Mouse (Mus musculus): ENCODE measurements around the gene Il2rb. TPM values are rescaled to one million over a fixed set of nuclear protein-coding genes. Genes with fewer than 3 reads are reported as not detected.

The Il2rb gene
- polyA plus RNA-seq (2015; fragmentation: Nextera tagmentation; extraction: Ambion mirVana), result 0.20 TPM in 1 of 2 replicates, not detected in the other

GRCm38 (mm10) chr15:78494968-78495406, at the start of gene Il2rb:
Gene Il2rb (minus strand): TSS chr15:78495271.
- no peaks in the 10 kb centered on the region for H3K9me3 ChIP-seq (replicated peaks; ENCODE audit: control insufficient read depth, low read length, poor library complexity, severe bottlenecking)
- no peaks in the 10 kb centered on the region for H3K27me3 ChIP-seq (ENCODE audit: control insufficient read depth, insufficient read depth, low read depth, low read length)
- no peak for ATAC-seq
- H3K9ac ChIP-seq (ENCODE audit: low read depth, low read length), result no peak within 1 kb of the TSS
- H3K36me3 ChIP-seq (ENCODE audit: control insufficient read depth, insufficient read depth, low read length), result no peaks in the 10 kb centered on the region
- no peak within 1 kb of the TSS for H3K4me3 ChIP-seq (ENCODE audit: low read depth, low read length)
- H3K4me2 ChIP-seq (ENCODE audit: low read length), result no peak within 1 kb of the TSS
- H3K27ac ChIP-seq (ENCODE audit: low read length), result no peak within 1 kb of the TSS
- no peaks in the 10 kb centered on the region for H3K4me1 ChIP-seq (ENCODE audit: control insufficient read depth, insufficient read depth, low read length)
- WGBS, result 85% methylated on average over 11 of the region's 11 CpGs

- H3K9ac ChIP-seq (ENCODE audit: low read depth, low read length), result peak within 1 kb of the TSS; percentile 60
- no peaks in the 10 kb centered on the region; the same call in 1 of the 2 replicates for H3K27me3 ChIP-seq (ENCODE audit: control insufficient read depth, insufficient read depth, low read depth, low read length)
- no peaks in the 10 kb centered on the region for H3K9me3 ChIP-seq (replicated peaks; ENCODE audit: control insufficient read depth, low read length, poor library complexity, severe bottlenecking)
- no peak within 1 kb of the TSS for H3K27ac ChIP-seq (ENCODE audit: low read length)
- 6% methylated on average over 14 of the region's 14 CpGs for WGBS
- peaks cover 9% of the 10 kb centered on the region for H3K4me1 ChIP-seq (ENCODE audit: control insufficient read depth, insufficient read depth, low read length)
- H3K36me3 ChIP-seq (ENCODE audit: control insufficient read depth, insufficient read depth, low read length), result no peaks in the 10 kb centered on the region
- H3K4me3 ChIP-seq (ENCODE audit: low read depth, low read length), result no peak within 1 kb of the TSS; the same call in 1 of the 2 replicates
- peak within 1 kb of the TSS; percentile 49 for H3K4me2 ChIP-seq (ENCODE audit: low read length)
- 0 out of 2 replicates have a peak, but pooled peaks have one; percentile 15 for ATAC-seq
These were observed 49.5 kb upstream of the Il2rb start, which contains the start of gene Sstr3 for GRCm38 (mm10) chr15:78544561-78545001. Gene Sstr3 (minus strand): TSS chr15:78544685.

- WGBS, result 82% methylated on average over 15 of the region's 15 CpGs
- Histone ChIP-seq H3K4me2 (ENCODE audit: low read length) (no peak overlapping the region), H3K4me3 (ENCODE audit: low read depth, low read length) (no peak overlapping the region), H3K27me3 (ENCODE audit: control insufficient read depth, insufficient read depth, low read depth, low read length) (no peaks in the 10 kb centered on the region; the same call in 1 of the 2 replicates), H3K9ac (ENCODE audit: low read depth, low read length) (no peak overlapping the region; the same call in 1 of the 2 replicates), H3K27ac (ENCODE audit: low read length) (no peak overlapping the region), H3K36me3 (ENCODE audit: control insufficient read depth, insufficient read depth, low read length) (no peaks in the 10 kb centered on the region), H3K4me1 (ENCODE audit: control insufficient read depth, insufficient read depth, low read length) (peaks cover 9% of the 10 kb centered on the region), H3K9me3 (replicated peaks; ENCODE audit: control insufficient read depth, low read length, poor library complexity, severe bottlenecking) (no peaks in the 10 kb centered on the region)
- ATAC-seq, result no peak
These were observed 49.0 kb upstream of the Il2rb start for GRCm38 (mm10) chr15:78544041-78544440.

GRCm38 (mm10) chr15:78542767-78543303, 47.8 kb upstream of the Il2rb start:
- no peak for ATAC-seq
- Histone ChIP-seq H3K27ac (ENCODE audit: low read length) (no peak overlapping the region), H3K9me3 (replicated peaks; ENCODE audit: control insufficient read depth, low read length, poor library complexity, severe bottlenecking) (no peaks in the 10 kb centered on the region), H3K36me3 (ENCODE audit: control insufficient read depth, insufficient read depth, low read length) (no peaks in the 10 kb centered on the region), H3K4me1 (ENCODE audit: control insufficient read depth, insufficient read depth, low read length) (peaks cover 9% of the 10 kb centered on the region), H3K9ac (ENCODE audit: low read depth, low read length) (no peak overlapping the region), H3K4me2 (ENCODE audit: low read length) (no peak overlapping the region), H3K4me3 (ENCODE audit: low read depth, low read length) (no peak overlapping the region), H3K27me3 (ENCODE audit: control insufficient read depth, insufficient read depth, low read depth, low read length) (no peaks in the 10 kb centered on the region; the same call in 1 of the 2 replicates)
- 67% methylated on average over 7 of the region's 7 CpGs for WGBS

GRCm38 (mm10) chr15:78542098-78542766, 47.2 kb upstream of the Il2rb start:
- 85% methylated on average over 3 of the region's 3 CpGs for WGBS
- H3K9ac ChIP-seq (ENCODE audit: low read depth, low read length), result no peak overlapping the region
- no peak overlapping the region for H3K4me2 ChIP-seq (ENCODE audit: low read length)
- peaks cover 9% of the 10 kb centered on the region for H3K4me1 ChIP-seq (ENCODE audit: control insufficient read depth, insufficient read depth, low read length)
- H3K27me3 ChIP-seq (ENCODE audit: control insufficient read depth, insufficient read depth, low read depth, low read length), result no peaks in the 10 kb centered on the region; the same call in 1 of the 2 replicates
- no peak overlapping the region for H3K4me3 ChIP-seq (ENCODE audit: low read depth, low read length)
- no peak for ATAC-seq
- no peak overlapping the region for H3K27ac ChIP-seq (ENCODE audit: low read length)
- no peaks in the 10 kb centered on the region for H3K9me3 ChIP-seq (replicated peaks; ENCODE audit: control insufficient read depth, low read length, poor library complexity, severe bottlenecking)
- H3K36me3 ChIP-seq (ENCODE audit: control insufficient read depth, insufficient read depth, low read length), result no peaks in the 10 kb centered on the region

- Histone ChIP-seq H3K9ac (ENCODE audit: low read depth, low read length) (no peak overlapping the region), H3K4me3 (ENCODE audit: low read depth, low read length) (no peak overlapping the region), H3K27me3 (ENCODE audit: control insufficient read depth, insufficient read depth, low read depth, low read length) (no peaks in the 10 kb centered on the region; the same call in 1 of the 2 replicates), H3K9me3 (replicated peaks; ENCODE audit: control insufficient read depth, low read length, poor library complexity, severe bottlenecking) (no peaks in the 10 kb centered on the region), H3K4me2 (ENCODE audit: low read length) (no peak overlapping the region), H3K4me1 (ENCODE audit: control insufficient read depth, insufficient read depth, low read length) (peaks cover 9% of the 10 kb centered on the region), H3K27ac (ENCODE audit: low read length) (no peak overlapping the region), H3K36me3 (ENCODE audit: control insufficient read depth, insufficient read depth, low read length) (no peaks in the 10 kb centered on the region)
- WGBS, result 61% methylated on average over 3 of the region's 3 CpGs
- no peak for ATAC-seq
These were observed 46.5 kb upstream of the Il2rb start for GRCm38 (mm10) chr15:78541606-78542005.

GRCm38 (mm10) chr15:78541036-78541435, 46.0 kb upstream of the Il2rb start:
- no peak overlapping the region for H3K4me3 ChIP-seq (ENCODE audit: low read depth, low read length)
- no peaks in the 10 kb centered on the region for H3K9me3 ChIP-seq (replicated peaks; ENCODE audit: control insufficient read depth, low read length, poor library complexity, severe bottlenecking)
- 0 out of 2 replicates have a peak overlapping the region, but pooled peaks have one; percentile 8 for H3K9ac ChIP-seq (ENCODE audit: low read depth, low read length)
- H3K36me3 ChIP-seq (ENCODE audit: control insufficient read depth, insufficient read depth, low read length), result no peaks in the 10 kb centered on the region
- no peak overlapping the region for H3K27ac ChIP-seq (ENCODE audit: low read length)
- no peak overlapping the region for H3K4me2 ChIP-seq (ENCODE audit: low read length)
- ATAC-seq, result no peak
- H3K27me3 ChIP-seq (ENCODE audit: control insufficient read depth, insufficient read depth, low read depth, low read length), result no peaks in the 10 kb centered on the region; the same call in 1 of the 2 replicates
- 68% methylated on average over 3 of the region's 3 CpGs for whole genome bisulfite sequencing
- peaks cover 11% of the 10 kb centered on the region for H3K4me1 ChIP-seq (ENCODE audit: control insufficient read depth, insufficient read depth, low read length)

GRCm38 (mm10) chr15:78535723-78536421, 40.8 kb upstream of the Il2rb start:
- ATAC-seq, result no peak
- peaks cover 11% of the 10 kb centered on the region; the same call in 1 of the 2 replicates for H3K4me1 ChIP-seq (ENCODE audit: control insufficient read depth, insufficient read depth, low read length)
- no peaks in the 10 kb centered on the region for H3K9me3 ChIP-seq (replicated peaks; ENCODE audit: control insufficient read depth, low read length, poor library complexity, severe bottlenecking)
- H3K9ac ChIP-seq (ENCODE audit: low read depth, low read length), result peak overlapping the region; percentile 24; the same call in 1 of the 2 replicates
- peak overlapping the region; percentile 51; the same call in 1 of the 2 replicates for H3K27ac ChIP-seq (ENCODE audit: low read length)
- no peak overlapping the region for H3K4me2 ChIP-seq (ENCODE audit: low read length)
- H3K27me3 ChIP-seq (ENCODE audit: control insufficient read depth, insufficient read depth, low read depth, low read length), result no peaks in the 10 kb centered on the region
- WGBS, result 37% methylated on average over 10 of the region's 10 CpGs
- no peak overlapping the region for H3K4me3 ChIP-seq (ENCODE audit: low read depth, low read length)
- H3K36me3 ChIP-seq (ENCODE audit: control insufficient read depth, insufficient read depth, low read length), result no peaks in the 10 kb centered on the region
